Mouse (Mus musculus) fat pad, adult 2 months (tissue): ENCODE measurements around the gene Cckbr.

Source experiments
- DNase-seq: peaks from one replicate; pipeline ENCODE4 v3.0.0-alpha.2; 2011; ENCODE audit warnings: low read depth, low spot score; ENCODE audit errors: extremely low read depth

Cckbr gene

DNA sequence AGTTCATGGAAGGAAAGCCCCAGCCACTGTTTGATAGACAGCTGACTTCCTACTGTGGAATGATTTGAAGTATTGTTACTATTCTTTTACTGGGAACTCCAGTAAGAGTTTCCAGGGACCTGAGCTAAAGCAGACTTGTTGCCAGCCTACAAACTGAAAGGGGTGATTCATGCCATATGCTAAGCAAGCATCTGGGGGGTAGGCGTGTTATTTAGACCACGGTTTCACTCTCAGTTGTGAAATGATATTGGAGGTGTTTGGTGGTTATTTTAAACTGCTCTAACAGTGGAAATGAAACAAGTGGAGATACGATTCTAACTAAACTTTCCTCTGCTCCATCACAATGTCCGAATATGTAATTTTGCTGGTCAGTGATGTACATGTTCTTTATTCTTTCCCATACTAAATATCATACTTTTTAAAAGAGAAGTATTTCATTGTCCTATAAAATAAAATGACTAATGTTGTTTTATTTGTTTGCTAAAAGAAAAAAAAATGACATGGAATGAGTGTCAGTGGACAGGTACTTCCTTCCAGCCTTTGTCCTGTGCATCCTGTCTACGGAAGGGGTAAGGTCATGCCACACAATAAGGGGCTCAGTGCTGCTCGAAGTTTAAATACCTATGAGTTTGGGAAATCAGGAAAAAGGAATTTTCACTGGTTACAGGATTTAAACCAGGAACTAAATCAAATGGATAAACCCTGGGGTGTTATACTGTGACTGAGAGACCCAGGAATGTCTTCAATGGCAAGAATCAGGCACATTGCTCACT, 61.8 kb downstream of the Cckbr start:
- no peak for DNase-seq

DNA sequence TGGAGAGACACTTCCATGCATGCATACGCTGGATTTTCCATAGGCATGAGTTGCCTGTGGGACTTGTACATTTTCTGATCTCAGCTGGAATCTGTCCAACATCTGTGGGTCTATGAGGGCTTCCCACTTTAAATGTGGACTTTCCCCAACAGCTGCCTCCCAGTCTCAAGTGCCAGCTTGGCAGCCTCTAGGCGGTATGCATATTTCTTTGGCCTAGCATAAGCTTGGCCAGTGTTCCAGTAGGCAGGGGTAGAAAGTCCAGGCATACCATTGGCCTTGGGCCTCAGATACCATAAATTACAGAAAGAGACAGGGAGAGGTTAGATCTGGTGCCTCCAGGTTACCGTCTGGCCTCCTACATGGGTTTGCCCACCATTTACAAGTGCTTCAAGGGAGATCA, 72.3 kb downstream of the Cckbr start:
- no peak for DNase-seq

DNA sequence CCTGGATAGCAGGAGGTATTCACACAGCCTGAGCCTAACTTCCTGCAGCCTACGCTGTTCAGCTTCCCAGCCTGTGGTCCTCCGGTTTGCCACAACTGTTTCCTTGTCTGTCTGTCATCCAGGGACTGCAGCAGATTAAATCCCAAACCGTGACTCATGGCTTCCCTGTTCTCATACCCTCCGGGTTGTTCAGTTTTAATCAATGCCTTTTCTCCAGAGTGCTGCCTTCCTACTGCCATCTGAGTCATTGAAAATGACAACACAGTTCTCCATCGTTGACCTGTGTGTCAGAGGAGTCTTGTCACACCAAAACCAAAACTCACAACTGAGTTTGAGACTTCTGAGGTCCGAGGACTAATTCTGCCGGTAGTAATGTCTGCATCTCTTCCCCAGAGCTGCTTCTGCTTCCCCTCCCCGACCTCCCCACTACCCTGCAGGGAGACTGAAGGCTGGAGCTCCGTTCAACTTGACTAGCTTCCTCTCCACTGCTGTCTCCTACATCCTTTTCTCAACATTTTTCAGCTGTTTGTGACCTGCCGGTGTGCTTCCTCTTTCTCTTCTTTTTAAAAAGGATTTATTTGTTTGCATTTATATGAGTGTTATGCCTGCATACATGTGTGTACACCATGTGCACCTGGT, 73.4 kb downstream of the Cckbr start:
- no peak for DNase-seq

DNA sequence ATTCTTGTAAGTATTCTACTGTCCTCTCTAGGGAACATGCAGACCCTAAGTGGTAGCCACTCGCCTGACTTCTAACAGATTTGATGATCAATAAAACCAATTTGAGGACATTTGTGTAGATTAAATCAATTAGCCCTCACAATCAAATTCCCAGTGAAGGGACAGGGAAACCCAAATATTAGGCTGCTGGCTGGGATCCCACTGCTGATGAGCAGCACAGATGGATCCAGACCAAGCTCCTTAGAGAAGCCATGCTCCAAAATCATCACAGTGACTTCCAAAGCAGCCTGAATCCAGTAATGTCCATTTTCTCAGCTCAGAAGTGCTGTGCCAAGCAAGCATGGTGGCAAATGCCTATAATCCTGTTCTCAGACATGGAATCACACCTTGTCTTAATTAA, 74.1 kb downstream of the Cckbr start:
- DNase-seq, result no peak

DNA sequence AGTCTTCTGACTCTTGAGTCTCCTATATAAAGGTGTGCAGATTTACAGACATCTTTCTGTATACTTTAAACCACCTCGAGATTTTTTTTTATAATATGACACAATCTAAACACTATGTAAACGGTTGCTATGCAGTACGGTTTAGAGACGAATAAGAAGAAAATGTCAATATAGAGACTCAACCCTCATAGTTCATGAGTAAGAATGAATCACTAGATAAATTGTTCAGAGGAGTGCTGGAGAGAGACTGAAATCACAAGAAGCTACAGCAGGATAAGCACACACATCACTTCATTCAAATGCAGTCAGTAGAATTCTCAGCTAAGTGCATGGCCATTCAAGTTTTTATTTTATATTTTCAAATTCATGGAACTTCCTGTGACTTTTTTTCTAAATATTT, 76.5 kb downstream of the Cckbr start:
- no peak for DNase-seq

DNA sequence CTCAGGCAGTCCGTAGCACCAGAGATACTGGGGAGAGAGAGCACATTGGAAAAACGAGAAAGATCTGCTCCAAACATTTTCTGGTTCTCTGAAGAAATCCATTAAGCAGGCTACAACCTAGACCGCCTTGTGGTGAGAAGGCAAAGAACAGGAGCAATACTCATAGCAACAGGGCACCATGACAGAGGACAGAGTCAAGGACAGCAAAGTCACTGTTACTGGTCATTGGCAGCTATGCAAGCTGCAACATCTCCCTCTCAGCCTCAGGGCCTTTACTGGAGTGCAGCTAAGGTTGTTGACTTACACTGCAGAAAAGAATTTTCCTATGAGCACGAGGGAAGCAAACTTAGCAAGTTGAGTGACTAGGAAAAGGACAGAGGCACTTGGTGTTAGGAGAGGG, 81.7 kb downstream of the Cckbr start:
- no peak for DNase-seq

DNA sequence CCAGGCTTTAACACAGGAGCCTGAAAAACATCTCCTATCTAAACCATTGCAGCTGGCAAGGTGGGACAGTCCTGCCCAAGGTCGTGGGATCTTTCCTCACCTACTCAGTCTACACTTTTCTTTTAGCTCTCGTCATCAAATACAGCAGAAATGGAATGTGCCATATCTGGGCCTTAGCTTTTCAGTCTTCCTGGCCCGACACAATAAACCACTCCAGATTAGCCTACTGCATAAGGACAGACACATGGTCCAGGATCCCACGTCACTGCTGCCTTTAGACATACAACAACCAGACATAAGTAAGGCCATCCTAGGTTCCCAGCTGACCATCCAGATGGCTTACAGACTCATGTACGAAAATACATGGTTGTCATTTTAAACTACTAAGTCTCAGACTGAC, 84.6 kb downstream of the Cckbr start:
- DNase-seq, result no peak

DNA sequence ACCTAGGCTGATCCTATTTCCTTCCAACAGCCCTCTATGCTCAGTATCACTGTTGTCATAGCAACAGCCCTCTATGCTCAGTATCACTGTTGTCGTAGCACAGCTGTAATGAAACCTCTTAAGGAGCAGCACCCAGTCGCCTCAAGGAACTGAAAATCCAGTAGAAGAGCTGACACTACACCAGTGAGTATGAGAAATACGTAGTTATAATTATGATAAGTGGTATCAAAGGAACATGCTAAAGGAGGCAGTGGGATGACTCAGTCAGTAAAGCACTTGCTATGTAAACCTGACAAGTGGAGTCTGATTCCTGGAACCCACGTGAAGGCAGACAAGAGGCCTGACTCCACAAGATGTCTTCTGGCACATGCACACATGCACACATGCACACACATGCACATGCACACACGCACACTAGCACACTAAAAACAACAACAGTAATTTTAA, 88.3 kb downstream of the Cckbr start:
- no peak for DNase-seq

DNA sequence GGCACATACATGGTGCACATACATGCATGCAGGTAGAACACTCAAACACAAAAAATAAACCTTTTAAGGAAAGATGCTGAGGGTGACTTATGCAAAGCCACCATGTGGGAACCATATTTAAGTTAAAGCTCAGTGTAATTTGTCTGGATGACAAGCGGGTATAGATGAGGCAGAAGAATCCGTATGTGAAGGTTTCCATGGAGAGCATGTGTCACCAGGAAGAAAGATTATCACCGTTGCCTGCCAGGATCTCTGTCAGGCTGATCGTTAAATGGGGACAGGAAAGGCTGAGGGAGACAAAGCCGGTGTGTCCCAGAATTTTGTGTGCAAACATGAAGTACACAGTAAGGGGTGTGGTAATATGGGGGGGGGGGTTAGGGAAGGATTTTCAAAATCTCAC, 89.0 kb downstream of the Cckbr start:
- DNase-seq, result no peak

DNA sequence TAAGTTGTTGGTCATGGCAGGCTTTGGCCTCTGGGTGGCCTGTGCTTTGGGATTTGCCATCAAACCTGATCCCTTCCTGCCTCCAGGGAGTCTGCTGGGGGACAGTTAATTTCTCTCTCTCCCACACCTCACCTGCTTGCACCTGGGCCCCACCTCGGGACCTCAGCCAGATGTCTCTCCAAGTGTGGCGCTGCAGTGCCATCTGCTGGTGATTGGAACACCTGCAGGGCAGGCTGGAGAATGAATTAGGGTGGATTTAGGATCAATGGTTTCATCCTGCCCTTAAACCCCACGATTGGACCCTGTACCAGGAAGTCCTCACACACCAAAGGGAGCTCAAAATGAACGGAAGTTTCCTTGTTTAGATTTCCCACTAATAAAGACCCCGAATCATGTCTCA, 89.6 kb downstream of the Cckbr start:
- no peak for DNase-seq

DNA sequence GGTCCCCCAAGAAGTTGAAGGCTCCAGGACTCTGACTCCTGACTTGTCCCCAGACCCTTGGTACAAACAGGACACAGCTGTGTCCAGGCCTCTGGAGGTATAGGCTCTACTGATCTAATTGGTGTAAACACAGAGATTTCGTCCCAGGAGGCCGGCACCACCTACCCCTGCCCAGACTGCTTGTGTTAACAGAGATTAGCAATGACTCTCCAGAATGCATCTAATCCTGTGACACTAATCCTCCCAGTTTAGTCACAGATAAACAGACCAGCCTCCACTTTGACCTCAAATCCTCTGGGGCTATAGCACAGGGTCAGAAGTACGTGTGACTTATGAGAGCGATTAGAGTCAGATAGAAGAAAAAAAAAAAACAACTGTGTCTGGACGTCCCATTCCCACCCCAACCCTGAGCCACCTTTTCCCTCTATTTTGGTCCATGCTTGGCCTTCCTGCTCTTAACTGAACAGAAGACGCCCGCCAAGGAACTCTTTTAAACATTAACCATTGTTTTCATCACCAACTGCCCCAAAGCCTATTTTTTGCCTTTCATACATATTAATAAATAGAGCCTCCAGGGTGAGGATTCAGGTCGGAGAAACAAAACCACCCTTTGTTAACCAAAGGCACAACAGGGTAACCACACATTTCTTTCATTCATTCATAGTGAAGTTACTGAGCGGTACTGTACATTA, 91.3 kb downstream of the Cckbr start:
- no peak for DNase-seq

DNA sequence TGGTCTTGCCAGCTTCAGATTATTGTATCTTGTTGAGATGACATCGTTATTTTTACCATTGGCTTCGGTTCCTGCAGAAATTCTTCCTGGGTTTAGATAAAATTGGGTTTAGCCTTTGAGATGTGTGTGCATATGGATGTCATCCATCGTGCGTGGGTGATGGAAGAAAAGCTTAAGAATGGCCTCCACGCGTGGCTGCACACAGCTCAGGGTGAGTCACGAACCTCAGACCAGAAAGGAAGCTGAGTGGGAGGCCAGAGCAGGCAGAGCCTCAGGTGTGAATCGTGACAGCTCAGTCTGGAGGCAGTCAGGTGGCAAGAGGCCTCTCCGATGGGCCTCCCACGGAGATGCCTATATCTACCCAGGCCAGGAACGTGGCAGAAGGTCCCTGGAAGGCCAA, 93.8 kb downstream of the Cckbr start:
- no peak for DNase-seq

DNA sequence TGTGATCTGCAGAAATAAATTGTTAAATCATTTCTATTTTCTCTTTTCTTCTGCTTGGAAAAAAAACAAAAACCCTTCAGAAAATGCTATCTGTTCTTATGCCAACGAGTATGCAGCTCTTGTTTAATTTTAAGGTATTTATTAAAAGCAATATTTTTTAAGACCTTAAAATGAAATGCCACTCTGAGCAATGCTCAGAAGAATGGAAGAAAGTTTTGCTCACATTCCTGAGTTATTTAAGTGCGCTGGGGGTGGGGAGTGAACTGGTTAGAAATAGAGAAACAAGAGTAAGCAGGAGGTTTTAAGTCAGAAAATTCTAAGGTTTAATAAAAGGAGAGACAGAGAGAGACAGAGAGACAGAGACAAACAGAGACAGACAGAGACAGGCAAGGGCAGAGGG, 94.2 kb downstream of the Cckbr start:
- DNase-seq, result no peak

DNA sequence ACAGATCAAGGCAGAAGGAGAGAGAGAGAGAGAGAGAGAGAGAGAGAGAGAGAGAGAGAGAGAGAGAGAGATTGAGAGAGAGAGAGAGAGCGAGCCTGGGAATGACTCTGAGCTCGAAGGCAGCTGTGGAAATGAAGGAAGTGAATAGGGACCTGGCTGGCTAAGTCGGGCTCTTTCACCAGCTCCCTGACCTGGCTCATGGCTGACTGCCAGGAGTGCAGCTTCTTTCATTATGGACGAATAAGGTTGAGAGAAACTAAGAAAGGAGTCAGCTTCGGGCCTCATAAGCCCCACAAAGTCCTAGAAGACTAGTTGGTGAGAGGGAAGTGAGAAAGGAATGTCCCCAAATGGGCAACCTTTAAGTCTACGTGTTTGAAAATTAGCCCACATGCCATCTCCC, 94.7 kb downstream of the Cckbr start:
- no peak for DNase-seq
